Mouse (Mus musculus) gastrocnemius, postnatal 36 days (tissue): ENCODE data around the gene Leng9. TPM values are rescaled to one million over a fixed set of nuclear protein-coding genes. Genes with fewer than 3 reads are reported as not detected.

ENCODE experiments used
- DNase-seq, 2 experiments: peaks; one replicate each; pipeline ENCODE4 v3.0.0; 2022
- intact Hi-C: fragments of 180-260 bp; cut with DNase I; formaldehyde crosslinking; loops from one replicate; pipeline ENCODE4 v1.15.1; 2025
- total RNA-seq, 2 experiments: library from RNA; stranded (reverse); gene quantifications; 2 replicates each; pipeline ENCODE4 v1.2.3; 2021

The Leng9 gene
- total RNA-seq, 2 experiments from 2014 or later = 2.0 to 2.9 TPM

GRCm38 (mm10) chr7:4145552-4146190 is 4.5 kb downstream of the Leng9 start:
- no peak for DNase-seq
- intact Hi-C loops = loop anchor here (5.0 to 10.0 kb wide), 2 partner anchors 43 to 359 kb away; partner anchors contain the start of gene Ppp1r12c

DNA sequence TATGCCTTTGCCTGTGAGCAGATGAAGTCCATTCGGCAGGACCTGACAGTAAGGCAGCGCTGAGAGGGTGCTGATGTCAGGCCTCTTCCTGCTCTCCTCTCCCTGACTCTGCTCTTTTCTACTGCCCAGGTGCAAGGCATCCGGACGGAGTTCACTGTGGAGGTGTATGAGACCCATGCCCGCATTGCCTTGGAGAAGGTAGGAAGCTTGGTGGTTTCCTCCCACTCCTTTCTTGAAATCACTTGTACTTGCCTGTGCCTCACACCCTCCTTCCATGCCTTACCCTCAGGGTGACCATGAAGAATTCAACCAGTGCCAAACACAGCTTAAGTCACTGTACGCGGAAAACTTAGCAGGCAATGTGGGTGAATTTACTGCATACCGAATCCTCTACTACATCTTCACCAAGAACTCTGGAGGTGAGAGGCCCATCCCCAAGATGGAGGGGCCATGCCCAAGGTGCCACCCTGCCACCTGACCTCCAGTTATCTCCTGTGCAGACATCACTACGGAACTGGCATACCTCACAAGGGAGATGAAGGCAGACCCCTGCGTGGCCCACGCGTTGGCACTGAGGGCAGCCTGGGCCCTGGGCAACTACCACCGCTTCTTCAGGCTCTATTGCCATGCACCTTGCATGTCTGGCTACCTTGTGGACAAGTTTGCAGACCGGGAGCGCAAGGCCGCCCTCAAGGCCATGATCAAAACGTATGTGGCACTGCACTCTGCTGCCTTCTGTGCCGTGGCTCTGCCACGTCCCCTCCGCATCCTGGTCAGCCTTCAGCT is 5.2 kb downstream of the Leng9 start:
- no peak for DNase-seq
- intact Hi-C loops = loop anchor here (5.0 to 10.0 kb wide), 2 partner anchors 43 to 360 kb away; partner anchors contain the start of gene Ppp1r12c

DNA sequence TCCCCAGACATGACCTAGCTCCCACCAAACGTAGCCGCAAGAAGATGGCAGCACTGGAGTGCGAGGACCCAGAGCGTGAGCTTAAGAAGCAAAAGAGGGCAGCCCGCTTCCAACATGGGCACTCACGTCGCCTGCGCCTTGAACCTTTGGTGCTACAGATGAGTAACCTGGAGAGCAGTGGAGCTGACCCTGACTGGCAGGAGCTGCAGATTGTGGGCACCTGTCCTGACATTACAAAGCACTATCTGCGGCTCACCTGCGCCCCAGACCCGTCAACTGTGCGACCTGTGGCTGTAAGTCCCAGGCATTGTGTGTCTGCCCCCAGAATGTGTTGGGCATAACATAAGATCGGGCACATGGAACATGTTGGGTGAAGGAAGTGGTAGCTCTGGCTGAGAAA is 6.1 kb downstream of the Leng9 start:
- intact Hi-C loops = loop anchor here (10.0 kb wide), 1 partner anchor 361 kb away; the partner anchor contains the start of gene Ppp1r12c

DNA sequence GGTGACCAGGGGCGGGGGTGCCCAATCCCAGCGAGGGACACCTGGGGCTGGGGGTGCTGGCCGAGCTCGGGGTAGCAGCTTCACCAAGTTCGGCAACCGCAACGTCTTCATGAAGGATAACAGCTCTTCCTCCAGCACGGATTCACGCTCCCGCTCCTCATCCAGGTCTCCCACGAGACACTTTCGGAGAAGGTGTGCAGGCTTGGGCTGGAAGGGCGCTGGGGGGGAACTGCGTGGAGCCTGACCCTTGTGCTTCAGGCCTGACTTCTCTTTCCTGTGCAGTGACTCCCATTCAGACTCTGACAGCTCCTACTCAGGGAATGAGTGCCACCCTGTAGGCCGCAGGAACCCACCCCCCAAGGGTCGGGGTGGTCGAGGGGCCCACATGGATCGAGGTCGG is 6.7 kb downstream of the Leng9 start:
- intact Hi-C loops = loop anchor here (10.0 kb wide), 1 partner anchor 361 kb away; the partner anchor contains the start of gene Ppp1r12c
- DNase-seq = no peak

More for the DNA sequence above, 6.1 kb downstream of the Leng9 start:
- DNase-seq = no peak

- DNase-seq = no peak
- intact Hi-C loops = loop anchor here (10.0 kb wide), 1 partner anchor 362 kb away; the partner anchor contains the start of gene Ppp1r12c
Measured at GRCm38 (mm10) chr7:4142796-4143445, 7.3 kb downstream of the Leng9 start.

- intact Hi-C loops = loop anchor here (10.0 kb wide), 1 partner anchor 363 kb away; the partner anchor contains the start of gene Ppp1r12c
- no peak for DNase-seq
Measured at GRCm38 (mm10) chr7:4141648-4142325, 8.4 kb downstream of the Leng9 start.

DNA sequence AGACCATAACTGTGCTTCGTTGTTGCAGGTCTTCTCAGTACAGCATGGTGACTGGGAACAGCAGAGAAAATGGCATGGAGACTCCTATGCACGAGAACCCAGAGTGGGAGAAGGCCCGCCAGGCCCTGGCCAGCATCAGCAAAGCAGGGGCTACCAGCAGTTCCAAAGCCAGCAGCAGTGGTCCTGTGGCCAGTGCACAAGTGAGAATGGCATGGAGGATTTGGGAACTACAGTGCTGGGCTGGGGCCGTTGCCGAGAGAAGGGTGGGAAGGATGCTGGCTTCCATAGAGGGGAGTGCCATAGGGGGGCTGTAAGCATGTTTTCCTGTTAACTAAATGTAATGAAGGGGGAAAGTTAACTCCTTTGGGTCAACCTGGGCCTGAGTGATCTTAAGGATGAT is 10.8 kb downstream of the Leng9 start:
- no peak for DNase-seq
- intact Hi-C loops = loop anchor here (10.0 kb wide), 3 partner anchors 435 to 655 kb away; partner anchors contain the start of genes Prpf31, Rpl28, Rps9 and Tfpt

GRCm38 (mm10) chr7:4138671-4139070 is 11.5 kb downstream of the Leng9 start:
- no peak for DNase-seq
- intact Hi-C loops = loop anchor here (10.0 kb wide), 3 partner anchors 434 to 656 kb away; partner anchors contain the start of genes Prpf31, Rpl28, Rps9 and Tfpt

- intact Hi-C loops = loop anchor here (10.0 kb wide), 3 partner anchors 433 to 657 kb away; partner anchors contain the start of genes Prpf31, Rpl28, Rps9 and Tfpt
- no peak for DNase-seq
Measured at GRCm38 (mm10) chr7:4138181-4138580, 12.0 kb downstream of the Leng9 start.

GRCm38 (mm10) chr7:4137746-4138145 is 12.4 kb downstream of the Leng9 start:
- intact Hi-C loops = loop anchor here (10.0 kb wide), 3 partner anchors 433 to 657 kb away; partner anchors contain the start of genes Prpf31, Rpl28, Rps9 and Tfpt
- no peak for DNase-seq

- peak; percentile 98 to 99 for DNase-seq
- intact Hi-C loops = loop anchor here (10.0 kb wide), 3 partner anchors 432 to 658 kb away; partner anchors contain the start of genes Prpf31, Rpl28, Rps9 and Tfpt
Measured at GRCm38 (mm10) chr7:4136771-4137531, 13.2 kb downstream of the Leng9 start, which contains the start of gene Leng8. Leng8 (plus strand) TSS chr7:4137039.

DNA sequence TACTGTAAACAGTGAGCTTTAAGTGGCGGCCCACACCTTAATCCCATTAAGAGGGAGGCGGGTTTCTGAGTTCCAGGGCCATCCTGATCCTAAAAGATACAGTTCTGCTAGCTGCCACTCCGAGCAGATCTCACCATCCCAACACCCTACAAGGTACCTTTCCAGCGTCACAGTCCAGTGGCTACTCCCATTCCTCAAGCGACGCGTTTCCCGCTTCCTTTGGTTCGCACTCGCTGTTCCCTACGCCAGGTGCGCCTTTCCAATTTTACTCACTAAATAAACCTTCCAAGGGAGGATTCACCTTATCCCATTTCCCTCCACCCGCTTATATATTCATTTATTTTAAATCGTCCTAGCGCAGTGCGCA is 13.8 kb downstream of the Leng9 start:
- intact Hi-C loops = loop anchor here (10.0 kb wide), 3 partner anchors 432 to 658 kb away; partner anchors contain the start of genes Prpf31, Rpl28, Rps9 and Tfpt
- no peak for DNase-seq

DNA sequence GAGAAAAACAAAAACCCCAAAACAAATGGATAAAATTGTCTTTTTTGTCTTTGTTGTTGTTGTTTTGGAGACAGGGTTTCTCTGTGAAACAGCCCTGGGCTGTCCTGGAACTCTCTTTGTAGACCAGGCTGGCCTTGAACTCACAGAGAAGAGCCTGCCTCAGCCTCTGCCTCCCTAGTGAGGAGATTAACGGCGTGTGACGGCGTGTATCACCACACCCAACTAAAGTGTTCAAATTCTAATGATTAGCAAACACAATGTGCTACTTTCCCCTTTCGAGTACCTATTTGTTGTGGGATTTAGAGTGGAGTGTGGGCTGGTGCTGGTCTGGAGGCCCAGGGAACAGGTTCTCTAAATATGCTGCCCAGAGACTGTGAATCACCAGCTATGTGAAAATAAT is 15.3 kb downstream of the Leng9 start:
- DNase-seq = no peak
- intact Hi-C loops = loop anchor here (5.0 to 10.0 kb wide), 4 partner anchors 292 to 660 kb away; partner anchors contain the start of genes Prpf31, Rpl28, Rps9 and Tfpt

GRCm38 (mm10) chr7:4132998-4133397 is 17.2 kb downstream of the Leng9 start:
- intact Hi-C loops = loop anchor here (5.0 to 10.0 kb wide), 4 partner anchors 294 to 662 kb away; partner anchors contain the start of genes Prpf31, Rpl28, Rps9 and Tfpt
- DNase-seq = no peak

- no peak for DNase-seq
- intact Hi-C loops = loop anchor here (5.0 to 10.0 kb wide), 4 partner anchors 295 to 662 kb away; partner anchors contain the start of genes Prpf31, Rpl28, Rps9 and Tfpt
Measured at GRCm38 (mm10) chr7:4132581-4132980, 17.6 kb downstream of the Leng9 start.

DNA sequence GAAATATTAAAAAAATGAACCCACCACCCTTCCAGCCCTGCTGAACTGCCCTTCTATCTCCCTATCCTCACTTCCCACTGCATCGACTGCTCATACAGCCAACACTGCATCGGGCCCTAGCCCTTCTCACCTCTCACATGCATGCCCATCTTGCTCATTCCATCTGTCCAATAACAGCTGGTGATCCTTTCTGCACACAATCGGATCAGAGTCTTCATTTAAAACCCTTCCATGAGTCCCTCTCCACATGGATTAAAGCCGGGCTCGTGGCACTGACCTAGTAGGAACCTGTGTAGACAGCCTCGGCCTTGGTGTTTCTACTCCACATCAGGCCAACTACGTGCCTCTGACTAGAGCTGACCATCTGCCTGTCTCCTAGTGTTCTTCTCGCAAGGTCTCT is 18.2 kb downstream of the Leng9 start:
- no peak for DNase-seq
- intact Hi-C loops = loop anchor here (5.0 to 10.0 kb wide), 4 partner anchors 295 to 663 kb away; partner anchors contain the start of genes Prpf31, Rpl28, Rps9 and Tfpt

GRCm38 (mm10) chr7:4130686-4131452 is 19.3 kb downstream of the Leng9 start:
- peak; percentile 67 to 69 for DNase-seq
- intact Hi-C loops = loop anchor here (5.0 to 10.0 kb wide), 4 partner anchors 296 to 664 kb away; partner anchors contain the start of genes Prpf31, Rpl28, Rps9 and Tfpt
